Mouse (Mus musculus): ENCODE data around the gene Palm3. TPM values are rescaled to one million over a fixed set of nuclear protein-coding genes. Genes with fewer than 3 reads are reported as not detected.

Palm3 gene
- polyA plus RNA-seq, 1 experiment from 2014 or later = 4.1 TPM

DNA sequence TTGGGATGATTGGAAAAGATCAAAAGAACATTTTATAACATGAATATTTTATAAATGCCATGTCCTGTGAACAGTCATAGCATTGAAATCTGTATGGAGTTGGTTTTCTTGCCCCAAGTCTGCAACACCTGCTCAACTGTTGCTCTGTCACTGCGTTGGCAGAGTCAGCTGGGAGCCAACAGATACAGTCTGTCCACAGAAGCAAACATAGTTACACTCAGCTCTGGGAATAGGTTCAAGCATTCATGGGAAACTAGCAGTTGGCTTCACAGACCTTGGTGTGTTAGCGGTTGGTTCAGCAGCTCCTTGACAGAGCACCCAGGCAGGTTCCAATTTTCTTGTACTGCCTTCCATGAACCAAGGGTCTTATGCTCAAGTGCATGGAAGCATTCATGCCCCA lies 49.4 kb downstream of the Palm3 start:
- no peak for ATAC-seq (ENCODE audit: low FRiP score)

DNA sequence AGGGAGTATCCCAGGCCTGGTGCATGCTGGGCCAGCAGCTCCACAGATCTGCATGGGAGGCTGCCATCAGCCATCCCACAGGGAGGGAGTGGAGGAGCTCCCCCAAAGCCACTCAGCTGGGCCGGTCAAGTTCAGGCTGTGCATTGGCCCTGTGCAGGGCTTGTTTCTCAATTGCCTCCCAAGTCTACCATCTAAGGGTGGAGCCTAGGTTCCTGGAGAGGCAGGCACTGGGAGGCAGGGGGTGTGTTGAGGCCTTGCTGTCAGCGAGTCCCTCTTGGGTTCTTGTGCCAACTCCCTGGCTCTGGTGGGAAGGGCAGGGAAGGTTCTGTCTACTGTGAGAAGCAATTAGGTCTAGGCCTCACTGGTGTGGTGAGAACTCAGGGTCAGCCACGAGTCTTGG lies 50.6 kb downstream of the Palm3 start:
- Histone ChIP-seq H3K4me1 (peaks cover 63% of the 10 kb centered on the region), H3K9me3 (no peaks in the 10 kb centered on the region), H3K9ac (no peak overlapping the region), H3K4me3 (replicated peaks) (no peak overlapping the region), H3K27ac (no peak overlapping the region), H3K36me3 (replicated peaks) (peaks cover 17% of the 10 kb centered on the region; the same call in 1 of the 2 replicates), H3K27me3 (no peaks in the 10 kb centered on the region), H3K4me2 (no peak overlapping the region)
- no peak for ATAC-seq (ENCODE audit: low FRiP score)
- 87% methylated on average over 3 of the region's 3 CpGs for WGBS

More for the DNA sequence above, 49.4 kb downstream of the Palm3 start:
- no peak overlapping the region for H3K9ac ChIP-seq
- H3K9me3 ChIP-seq = no peaks in the 10 kb centered on the region
- H3K36me3 ChIP-seq (replicated peaks) = peaks cover 16% of the 10 kb centered on the region; the same call in 1 of the 2 replicates
- H3K27me3 ChIP-seq = no peaks in the 10 kb centered on the region
- WGBS = 91% methylated on average over 2 of the region's 2 CpGs
- no peak overlapping the region for H3K27ac ChIP-seq
- H3K4me1 ChIP-seq = peaks cover 63% of the 10 kb centered on the region
- no peak overlapping the region for H3K4me2 ChIP-seq
- no peak overlapping the region for H3K4me3 ChIP-seq (replicated peaks)

DNA sequence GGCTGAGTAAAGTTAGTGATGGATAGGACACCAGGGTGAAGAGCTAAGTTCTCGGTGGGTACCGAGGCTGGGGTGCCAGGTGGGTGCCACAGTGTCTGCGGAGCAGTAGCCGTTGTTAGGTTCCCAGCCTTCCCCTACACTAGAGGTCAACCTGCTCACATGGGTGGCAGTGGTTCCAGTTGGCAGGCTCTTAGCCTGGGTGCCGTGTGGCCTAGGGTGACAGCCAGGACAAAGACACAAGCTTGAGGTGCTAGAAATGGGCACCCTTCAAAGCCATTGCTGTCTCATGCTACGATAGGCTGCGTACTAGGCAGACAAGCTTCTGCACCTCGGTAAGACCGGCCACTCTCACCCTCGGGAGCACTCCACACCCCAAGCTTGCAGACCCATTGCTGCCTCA lies 51.0 kb downstream of the Palm3 start:
- Histone ChIP-seq H3K4me2 (no peak overlapping the region), H3K27me3 (no peaks in the 10 kb centered on the region), H3K4me3 (replicated peaks) (no peak overlapping the region), H3K9ac (no peak overlapping the region), H3K36me3 (replicated peaks) (peaks cover 20% of the 10 kb centered on the region; the same call in 1 of the 2 replicates), H3K4me1 (peaks cover 63% of the 10 kb centered on the region), H3K27ac (no peak overlapping the region), H3K9me3 (no peaks in the 10 kb centered on the region)
- no peak for ATAC-seq (ENCODE audit: low FRiP score)
- 89% methylated on average over 10 of the region's 10 CpGs for WGBS

DNA sequence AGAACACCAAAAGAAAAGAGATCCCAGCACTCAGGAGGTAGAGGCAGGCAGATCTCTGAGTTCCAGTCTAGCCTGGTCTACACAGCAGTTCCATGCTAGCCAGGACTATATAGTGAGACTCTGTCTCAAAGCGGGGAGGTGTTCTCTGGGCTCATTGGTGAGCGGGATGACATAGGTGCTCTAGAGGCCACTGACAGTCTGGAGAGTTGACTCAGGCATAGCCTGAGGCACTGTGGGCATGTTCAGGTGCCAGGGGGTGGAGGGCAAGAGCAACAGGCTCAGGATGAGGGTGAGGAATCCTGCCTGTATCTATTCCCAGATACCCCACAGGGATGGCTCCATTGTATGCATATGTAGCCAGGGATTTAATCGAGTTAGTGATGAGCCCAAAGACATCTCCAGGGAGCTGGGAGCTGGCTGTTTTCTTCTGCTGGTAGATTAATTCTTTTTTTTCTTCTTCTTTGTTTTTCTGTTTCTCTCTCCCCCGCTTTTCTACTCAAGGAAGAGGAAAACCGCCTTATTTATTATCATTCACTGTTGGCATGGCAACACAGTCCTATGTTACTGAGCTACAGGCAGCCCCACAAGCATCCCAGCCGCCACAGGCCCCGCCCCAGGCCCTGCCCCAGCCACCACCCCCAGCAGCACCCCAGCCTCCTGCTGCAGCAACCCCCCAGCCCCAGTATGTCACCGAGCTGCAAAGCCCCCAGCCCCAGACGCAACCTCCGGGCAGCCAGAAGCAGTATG lies 52.1 kb downstream of the Palm3 start:
- 44% methylated on average over 10 of the region's 10 CpGs for WGBS
- peak; percentile 62; the same call in 1 of the 2 replicates for ATAC-seq (ENCODE audit: low FRiP score)
- H3K4me2 ChIP-seq = no peak overlapping the region; the same call in 1 of the 2 replicates
- peaks cover 20% of the 10 kb centered on the region; the same call in 1 of the 2 replicates for H3K36me3 ChIP-seq (replicated peaks)
- H3K9me3 ChIP-seq = no peaks in the 10 kb centered on the region
- no peak overlapping the region for H3K4me3 ChIP-seq (replicated peaks)
- peak overlapping the region; percentile 38 for H3K27ac ChIP-seq
- H3K4me1 ChIP-seq = peaks cover 54% of the 10 kb centered on the region
- 0 out of 2 replicates have a peak overlapping the region, but pooled peaks have one; percentile 12 for H3K9ac ChIP-seq
- no peaks in the 10 kb centered on the region for H3K27me3 ChIP-seq

DNA sequence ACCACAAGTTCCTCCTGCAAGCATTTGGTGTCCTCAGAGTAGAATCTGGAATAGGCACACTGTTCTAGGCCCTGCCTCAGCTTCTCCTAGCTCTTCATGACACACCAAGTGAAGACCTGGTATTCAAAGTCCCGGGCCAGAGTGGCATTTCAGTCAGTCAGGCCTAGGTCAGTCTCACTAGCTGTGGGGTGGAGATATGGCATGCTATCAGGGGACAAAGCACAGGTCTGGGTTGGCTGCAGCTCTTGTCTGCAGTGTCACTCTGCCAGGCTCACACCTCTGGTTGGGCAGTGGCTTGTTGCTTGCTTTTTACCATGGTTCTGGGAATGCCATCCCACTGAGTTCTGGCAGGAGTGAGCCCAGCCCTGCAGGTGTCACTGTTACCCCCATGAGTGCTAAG lies 55.1 kb downstream of the Palm3 start:
- peaks cover 30% of the 10 kb centered on the region for H3K4me1 ChIP-seq
- no peaks in the 10 kb centered on the region for H3K9me3 ChIP-seq
- H3K36me3 ChIP-seq (replicated peaks) = peaks cover 38% of the 10 kb centered on the region
- no peak overlapping the region for H3K4me3 ChIP-seq (replicated peaks)
- 0 out of 2 replicates have a peak overlapping the region, but pooled peaks have one; percentile 1 for H3K9ac ChIP-seq
- no peak for ATAC-seq (ENCODE audit: low FRiP score)
- H3K27ac ChIP-seq = no peak overlapping the region
- H3K4me2 ChIP-seq = no peak overlapping the region
- no peaks in the 10 kb centered on the region for H3K27me3 ChIP-seq
- 93% methylated on average over 1 of the region's 1 CpGs for WGBS

DNA sequence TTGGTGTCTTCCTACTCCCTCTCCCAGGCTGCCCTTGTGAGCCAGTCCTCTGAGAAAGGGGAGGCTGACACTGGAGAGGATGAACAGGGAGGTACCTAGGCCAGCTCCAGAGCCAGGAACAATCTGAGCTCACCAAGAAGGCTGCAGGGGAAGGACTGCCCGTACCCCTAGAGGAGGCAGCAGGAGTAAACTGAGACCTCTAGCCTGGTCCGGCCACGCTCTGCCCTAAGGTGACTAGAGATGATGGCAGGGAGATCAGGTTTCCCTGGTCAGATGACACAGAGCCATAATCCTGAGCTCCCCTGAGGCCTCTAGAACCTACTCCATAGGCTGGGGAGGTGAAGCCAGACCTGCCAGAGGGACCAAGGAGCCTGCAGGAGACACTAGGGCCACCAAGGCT lies 55.6 kb downstream of the Palm3 start:
- ATAC-seq (ENCODE audit: low FRiP score) = no peak
- H3K36me3 ChIP-seq (replicated peaks) = peaks cover 41% of the 10 kb centered on the region
- WGBS = 78% methylated on average over 3 of the region's 3 CpGs

DNA sequence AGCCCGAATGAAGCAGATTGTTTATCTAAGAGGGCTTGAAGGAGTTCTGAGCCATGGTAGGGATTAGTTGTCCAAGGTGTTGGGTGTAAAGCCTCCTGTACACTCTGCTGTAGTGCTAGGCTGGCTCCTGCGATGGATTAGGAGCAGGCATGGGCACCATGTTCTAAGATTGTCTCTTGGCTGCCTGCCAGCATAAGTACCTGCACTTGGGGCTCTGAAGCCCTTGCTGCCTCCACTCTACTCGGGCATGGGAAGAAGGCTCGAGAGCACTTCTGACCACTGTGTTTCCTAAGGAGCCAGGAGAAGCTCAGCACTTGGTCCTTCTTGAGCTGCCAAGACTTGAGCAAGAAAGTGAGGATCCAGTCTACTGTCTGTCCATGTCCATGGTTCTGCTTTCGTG lies 57.9 kb downstream of the Palm3 start:
- H3K27me3 ChIP-seq = no peaks in the 10 kb centered on the region
- H3K4me3 ChIP-seq (replicated peaks) = no peak overlapping the region
- H3K27ac ChIP-seq = no peak overlapping the region
- H3K4me1 ChIP-seq = peaks cover 16% of the 10 kb centered on the region
- no peak overlapping the region for H3K4me2 ChIP-seq
- H3K36me3 ChIP-seq (replicated peaks) = peaks cover 63% of the 10 kb centered on the region
- H3K9ac ChIP-seq = no peak overlapping the region
- 89% methylated on average over 5 of the region's 5 CpGs for WGBS
- H3K9me3 ChIP-seq = no peaks in the 10 kb centered on the region
- ATAC-seq (ENCODE audit: low FRiP score) = no peak

More for the DNA sequence above, 55.6 kb downstream of the Palm3 start:
- Histone ChIP-seq H3K9ac (0 out of 2 replicates have a peak overlapping the region, but pooled peaks have one; percentile 1), H3K4me2 (no peak overlapping the region), H3K4me3 (replicated peaks) (no peak overlapping the region), H3K27me3 (no peaks in the 10 kb centered on the region), H3K27ac (no peak overlapping the region), H3K9me3 (no peaks in the 10 kb centered on the region), H3K4me1 (peaks cover 28% of the 10 kb centered on the region)

MicroRNAs within 50 kb of the gene (microRNA counts, 519-probe panel; counts per million panel counts)
- microRNA mmu-miR-1199 = not detected

Small RNA genes within 50 kb of the gene (microRNA-seq; reads per million reads assigned to microRNA genes)
- gene Mir1199 (0.73 reads per million), gene Mir8111 (3.9 reads per million, percentile 13 among the genes with 10 or more reads in this experiment)

Other genes starting within 250 kb of the Palm3 start
- gene Adgrl1, start 121.4 kb upstream of the Palm3 start, polyA plus RNA-seq (2016; fragmentation: Nextera tagmentation; extraction: Ambion mirVana) = 30.4 and 31.3 TPM in 2 replicates
- 0.88 and 0.90 TPM in 2 replicates for gene Gm10644, start 66.3 kb upstream of the Palm3 start, polyA plus RNA-seq (2016; fragmentation: Nextera tagmentation; extraction: Ambion mirVana)
- gene Asf1b, start 66.0 kb upstream of the Palm3 start, polyA plus RNA-seq (2016; fragmentation: Nextera tagmentation; extraction: Ambion mirVana) = 59.0 and 61.0 TPM in 2 replicates
- gene Prkaca, start 48.5 kb upstream of the Palm3 start, polyA plus RNA-seq (2016; fragmentation: Nextera tagmentation; extraction: Ambion mirVana) = 181 and 187 TPM in 2 replicates
- 9.9 and 11.4 TPM in 2 replicates for gene Samd1, start 23.8 kb upstream of the Palm3 start, polyA plus RNA-seq (2016; fragmentation: Nextera tagmentation; extraction: Ambion mirVana)
- gene 1700067K01Rik, start 20.0 kb upstream of the Palm3 start, polyA plus RNA-seq (2016; fragmentation: Nextera tagmentation; extraction: Ambion mirVana) = 1.2 TPM in 2 replicates
- gene 2210011C24Rik, start 9.3 kb upstream of the Palm3 start, polyA plus RNA-seq (2016; fragmentation: Nextera tagmentation; extraction: Ambion mirVana) = not detected in 2 replicates
- gene Il27ra, start 21.1 kb downstream of the Palm3 start, polyA plus RNA-seq (2016; fragmentation: Nextera tagmentation; extraction: Ambion mirVana) = 0.09 and 0.24 TPM in 2 replicates
- gene Rln3, start 23.5 kb downstream of the Palm3 start, polyA plus RNA-seq (2016; fragmentation: Nextera tagmentation; extraction: Ambion mirVana) = not detected in 2 replicates
- gene Gm10643, start 43.7 kb downstream of the Palm3 start, polyA plus RNA-seq (2016; fragmentation: Nextera tagmentation; extraction: Ambion mirVana) = 2.2 and 2.4 TPM in 2 replicates
- 8.4 and 9.2 TPM in 2 replicates for gene Rfx1, start 45.4 kb downstream of the Palm3 start, polyA plus RNA-seq (2016; fragmentation: Nextera tagmentation; extraction: Ambion mirVana)
- gene Dcaf15, start 83.3 kb downstream of the Palm3 start, polyA plus RNA-seq (2016; fragmentation: Nextera tagmentation; extraction: Ambion mirVana) = 18.7 and 19.4 TPM in 2 replicates
- 0.32 and 0.36 TPM in 2 replicates for gene Podnl1, start 104.5 kb downstream of the Palm3 start, polyA plus RNA-seq (2016; fragmentation: Nextera tagmentation; extraction: Ambion mirVana)
- 17.7 and 20.4 TPM in 2 replicates for gene Cc2d1a, start 126.5 kb downstream of the Palm3 start, polyA plus RNA-seq (2016; fragmentation: Nextera tagmentation; extraction: Ambion mirVana)
- 2.1 and 2.3 TPM in 2 replicates for gene 4930432K21Rik, start 126.6 kb downstream of the Palm3 start, polyA plus RNA-seq (2016; fragmentation: Nextera tagmentation; extraction: Ambion mirVana)
- 5.9 and 6.0 TPM in 2 replicates for gene Nanos3, start 163.7 kb downstream of the Palm3 start, polyA plus RNA-seq (2016; fragmentation: Nextera tagmentation; extraction: Ambion mirVana)
- 47.7 and 53.4 TPM in 2 replicates for gene Zswim4, start 215.6 kb downstream of the Palm3 start, polyA plus RNA-seq (2016; fragmentation: Nextera tagmentation; extraction: Ambion mirVana)
- gene D8Ertd738e, start 228.2 kb downstream of the Palm3 start, polyA plus RNA-seq (2016; fragmentation: Nextera tagmentation; extraction: Ambion mirVana) = 267 and 271 TPM in 2 replicates
- 49.1 and 60.1 TPM in 2 replicates for gene Mri1, start 235.9 kb downstream of the Palm3 start, polyA plus RNA-seq (2016; fragmentation: Nextera tagmentation; extraction: Ambion mirVana)
- gene Ccdc130, start 248.9 kb downstream of the Palm3 start, polyA plus RNA-seq (2016; fragmentation: Nextera tagmentation; extraction: Ambion mirVana) = 20.6 and 29.1 TPM in 2 replicates